Mouse (Mus musculus) heart, embryonic 16.5 days (tissue): ENCODE results near the gene Msh3. TPM values are rescaled to one million over a fixed set of nuclear protein-coding genes. Genes with fewer than 3 reads are reported as not detected.
A peak's percentile ranks its signal among the peaks of the same experiment; 100 is the strongest.

Source experiments
- ATAC-seq: fragments of 200-750 bp; cut with Nextera tagmentation; replicated peaks from 2 replicates; pipeline ENCODE4 v1.8.0; 2017; ENCODE audit warnings: moderate number of reproducible peaks; ENCODE audit not compliant: insufficient read depth, low FRiP score; ENCODE audit errors: extremely low read depth
- H3K27ac ChIP-seq: fragments of 300-500 bp; sonication (generic); 2 replicates; pipeline ENCODE4 v1.5.1; 2014; ENCODE audit warnings: mild to moderate bottlenecking, low read length, control low read depth, moderate library complexity
- H3K27me3 ChIP-seq: fragments of 300-500 bp; sonication (generic); 2 replicates; pipeline ENCODE4 v1.6.1; 2014; ENCODE audit warnings: low read length, mixed read lengths; ENCODE audit not compliant: control insufficient read depth, insufficient read depth
- H3K36me3 ChIP-seq: fragments of 300-500 bp; sonication (generic); 2 replicates; pipeline ENCODE4 v1.6.1; 2014; ENCODE audit not compliant: control insufficient read depth, insufficient read depth
- H3K4me1 ChIP-seq: fragments of 300-500 bp; sonication (generic); 2 replicates; pipeline ENCODE4 v1.6.1; 2014; ENCODE audit warnings: low read length, mixed read lengths; ENCODE audit not compliant: control insufficient read depth, insufficient read depth
- H3K4me2 ChIP-seq: fragments of 300-500 bp; sonication (generic); 2 replicates; pipeline ENCODE4 v1.6.1; 2014; ENCODE audit warnings: low read depth, mild to moderate bottlenecking, control low read depth, low read length
- H3K4me3 ChIP-seq: fragments of 300-500 bp; sonication (generic); 2 replicates; pipeline ENCODE4 v1.5.1; 2014; ENCODE audit warnings: mild to moderate bottlenecking, control low read depth, low read length
- H3K9ac ChIP-seq: fragments of 300-500 bp; sonication (generic); 2 replicates; pipeline ENCODE4 v1.6.1; 2014; ENCODE audit warnings: low read length, control low read depth
- H3K9me3 ChIP-seq: fragments of 300-500 bp; sonication (generic); replicated peaks from 2 replicates; pipeline ENCODE4 v1.6.1; 2016; ENCODE audit warnings: low read length; ENCODE audit not compliant: control insufficient read depth
- WGBS: fragments of 180-500 bp; shearing (Covaris S2); extraction: QIAGEN DNeasy Blood & Tissue Kit; methylation state at CpG from one replicate; pipeline ENCODE4 v1.1.7; 2014; 5-methylcytosine and 5-hydroxymethylcytosine counted together
- polyA plus RNA-seq: library from polyadenylated mRNA; unstranded; fragments of >200 nt; fragmentation: Nextera tagmentation; extraction: Ambion mirVana; gene quantifications from 2 replicates; pipeline ENCODE4 v1.2.1, GENCODE M21; 2015

The Msh3 gene
- polyA plus RNA-seq, 1 experiment from 2014 or later: 14.2 TPM

DNA sequence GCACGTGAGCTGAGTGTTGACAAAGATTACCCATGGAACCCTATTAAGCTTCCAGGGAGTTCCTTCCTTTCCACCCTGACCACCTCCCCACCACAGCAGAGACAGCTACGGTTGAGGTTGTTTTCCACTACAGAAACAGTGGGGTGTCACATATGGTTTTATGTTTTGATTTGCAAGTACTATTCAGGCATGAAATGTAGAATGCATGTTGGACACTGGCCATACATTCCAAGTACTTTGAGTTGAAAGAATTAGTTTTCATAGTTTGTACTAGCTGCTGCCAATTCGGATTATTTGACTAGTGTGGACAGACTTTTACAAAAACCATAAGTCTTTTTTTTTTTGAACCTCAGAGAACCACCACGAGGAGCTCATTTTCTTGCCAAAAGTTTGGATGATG, 10.5 kb upstream of the Msh3 start:
- Histone ChIP-seq H3K4me3 (no peak overlapping the region), H3K4me1 (no peaks in the 10 kb centered on the region), H3K4me2 (no peak overlapping the region), H3K27ac (no peak overlapping the region), H3K36me3 (peaks cover 28% of the 10 kb centered on the region), H3K27me3 (no peaks in the 10 kb centered on the region), H3K9ac (no peak overlapping the region), H3K9me3 (no peaks in the 10 kb centered on the region)
- 72% methylated on average over 4 of the region's 4 CpGs for WGBS
- ATAC-seq: no peak

DNA sequence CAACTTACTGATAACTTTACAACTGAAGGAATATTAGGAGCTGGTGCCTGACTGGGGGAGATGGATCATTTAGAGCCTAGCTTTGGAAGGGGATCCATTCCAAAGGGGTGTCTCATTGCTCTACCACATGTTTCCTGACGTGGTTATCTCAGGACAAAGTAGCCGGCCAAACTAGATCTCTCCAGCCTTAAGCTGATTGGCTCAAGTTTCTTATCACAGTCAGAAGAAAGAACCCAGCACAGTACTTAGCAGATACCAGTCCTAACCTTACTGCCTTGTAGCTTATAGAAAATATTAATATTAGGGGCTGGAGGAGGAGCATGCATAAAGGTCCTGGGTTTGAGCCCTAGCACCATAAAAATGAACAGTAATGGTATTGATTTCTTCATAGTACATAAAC, 6.8 kb upstream of the Msh3 start:
- Histone ChIP-seq H3K4me3 (no peak overlapping the region), H3K9me3 (no peaks in the 10 kb centered on the region), H3K4me2 (no peak overlapping the region), H3K9ac (no peak overlapping the region), H3K36me3 (peaks cover 19% of the 10 kb centered on the region), H3K4me1 (peaks cover under 1% of the 10 kb centered on the region; the same call in 1 of the 2 replicates), H3K27ac (no peak overlapping the region), H3K27me3 (no peaks in the 10 kb centered on the region)
- 38% methylated on average over 2 of the region's 2 CpGs for WGBS
- ATAC-seq: no peak

DNA sequence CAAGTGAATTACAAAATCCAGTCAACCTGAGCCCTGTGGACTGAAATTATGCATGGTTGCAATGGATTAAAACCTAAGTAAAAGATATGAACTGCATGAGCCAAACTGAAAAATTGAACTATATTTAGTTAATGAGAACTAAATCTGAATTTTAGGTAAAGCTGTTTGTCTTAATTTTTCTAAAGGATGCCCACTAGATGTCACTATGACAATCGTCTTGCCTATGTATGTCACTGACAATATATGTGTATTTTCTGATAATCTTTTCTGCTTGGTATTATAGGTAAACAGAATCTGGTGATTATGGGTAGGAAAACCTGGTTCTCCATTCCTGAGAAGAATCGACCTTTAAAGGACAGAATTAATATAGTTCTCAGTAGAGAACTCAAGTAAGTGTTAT, 2.8 kb upstream of the Msh3 start:
- H3K4me3 ChIP-seq: no peak overlapping the region
- WGBS: 34% methylated on average over 2 of the region's 2 CpGs
- H3K4me2 ChIP-seq: no peak overlapping the region
- H3K9ac ChIP-seq: no peak overlapping the region
- peaks cover 15% of the 10 kb centered on the region for H3K36me3 ChIP-seq
- ATAC-seq: no peak
- no peaks in the 10 kb centered on the region for H3K27me3 ChIP-seq
- no peaks in the 10 kb centered on the region for H3K9me3 ChIP-seq
- H3K4me1 ChIP-seq: peaks cover 19% of the 10 kb centered on the region
- H3K27ac ChIP-seq: no peak overlapping the region

- no peak for ATAC-seq
- no peak overlapping the region for H3K9ac ChIP-seq
- H3K9me3 ChIP-seq: no peaks in the 10 kb centered on the region
- peaks cover 17% of the 10 kb centered on the region for H3K36me3 ChIP-seq
- H3K4me2 ChIP-seq: peak overlapping the region; percentile 100
- peaks cover 19% of the 10 kb centered on the region for H3K4me1 ChIP-seq
- no peak overlapping the region for H3K27ac ChIP-seq
- 80% methylated on average over 7 of the region's 7 CpGs for WGBS
- H3K4me3 ChIP-seq: peak overlapping the region; percentile 53; the same call in 1 of the 2 replicates
- H3K27me3 ChIP-seq: no peaks in the 10 kb centered on the region
Observed at GRCm38 (mm10) chr13:92356376-92356775, 1.6 kb upstream of the Msh3 start.

DNA sequence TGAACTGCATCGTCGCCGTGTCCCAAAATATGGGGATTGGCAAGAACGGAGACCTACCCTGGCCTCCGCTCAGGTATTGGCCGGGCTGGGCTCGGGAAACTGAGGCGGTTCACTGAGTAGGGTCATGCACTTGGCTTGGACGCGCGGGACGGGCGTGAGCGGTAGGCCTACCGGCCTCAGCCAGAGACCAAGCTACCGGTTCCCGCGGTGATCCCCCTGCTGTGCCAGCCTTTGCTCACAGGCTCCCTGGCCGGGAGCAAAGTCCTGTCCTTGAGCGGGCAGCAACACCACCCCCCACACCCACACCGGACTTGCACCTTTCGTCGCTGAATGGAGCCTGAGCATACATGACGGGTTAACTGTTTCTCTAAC, 455 bp upstream of the Msh3 start:
- no peaks in the 10 kb centered on the region for H3K9me3 ChIP-seq
- WGBS: under 1% methylated on average over 24 of the region's 24 CpGs
- ATAC-seq: peak; percentile 1; the same call in 1 of the 2 replicates

DNA sequence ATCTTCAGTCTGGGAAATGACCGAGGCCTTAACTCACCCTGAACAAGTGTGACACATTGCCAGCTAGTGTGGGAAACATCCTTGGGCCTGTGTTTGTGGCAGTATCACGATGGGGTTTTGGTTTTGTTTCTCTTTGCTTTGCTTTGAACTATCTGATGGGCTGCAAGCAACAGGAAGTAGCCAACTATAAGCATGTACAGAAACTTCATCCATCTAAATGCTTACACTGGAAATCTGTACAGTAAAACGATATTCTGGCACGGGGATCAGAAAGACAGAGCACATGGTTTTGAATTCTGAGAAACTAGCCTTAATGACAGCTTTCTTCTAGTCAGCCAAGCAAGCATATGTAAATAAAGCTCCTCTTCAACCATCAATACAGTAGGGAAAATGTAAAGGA, 847 bp downstream of the Msh3 start:
- peak overlapping the region; percentile 81 for H3K4me2 ChIP-seq
- H3K27me3 ChIP-seq: no peaks in the 10 kb centered on the region
- 12% methylated on average over 4 of the region's 4 CpGs for WGBS
- no peak for ATAC-seq
- peaks cover 10% of the 10 kb centered on the region for H3K36me3 ChIP-seq
- peak overlapping the region; percentile 64 for H3K9ac ChIP-seq
- H3K4me3 ChIP-seq: peak overlapping the region; percentile 53
- peaks cover 19% of the 10 kb centered on the region for H3K4me1 ChIP-seq
- H3K27ac ChIP-seq: peak overlapping the region; percentile 63
- no peaks in the 10 kb centered on the region for H3K9me3 ChIP-seq

More for the DNA sequence above, 455 bp upstream of the Msh3 start:
- H3K9ac ChIP-seq: peak overlapping the region; percentile 83
- peaks cover 19% of the 10 kb centered on the region for H3K4me1 ChIP-seq
- no peaks in the 10 kb centered on the region for H3K27me3 ChIP-seq
- peaks cover 17% of the 10 kb centered on the region for H3K36me3 ChIP-seq
- H3K4me3 ChIP-seq: peak overlapping the region; percentile 53
- peak overlapping the region; percentile 100 for H3K4me2 ChIP-seq
- H3K27ac ChIP-seq: peak overlapping the region; percentile 64

DNA sequence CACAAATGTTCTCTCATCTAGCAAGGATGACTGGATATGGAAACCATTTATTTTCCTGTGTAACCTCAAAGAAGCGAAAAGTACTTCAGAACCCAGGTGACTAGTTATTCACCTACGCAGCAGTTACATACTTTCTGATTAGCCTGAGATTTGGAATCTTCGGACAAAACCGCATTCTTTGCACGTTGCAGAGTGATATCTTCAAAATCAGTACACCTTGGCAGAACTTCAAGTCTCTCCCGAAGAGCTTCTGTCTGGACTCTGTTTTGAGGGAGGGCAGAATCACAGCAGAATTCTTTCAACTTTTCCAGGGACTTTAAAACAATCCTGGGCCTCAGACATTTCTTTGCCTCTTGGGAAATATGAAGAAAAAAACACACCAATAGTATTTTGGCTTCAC, 3.7 kb downstream of the Msh3 start:
- peaks cover 11% of the 10 kb centered on the region; the same call in 1 of the 2 replicates for H3K36me3 ChIP-seq
- no peaks in the 10 kb centered on the region for H3K9me3 ChIP-seq
- H3K4me2 ChIP-seq: no peak overlapping the region
- H3K4me1 ChIP-seq: peaks cover 14% of the 10 kb centered on the region
- no peak overlapping the region for H3K4me3 ChIP-seq
- no peak overlapping the region for H3K9ac ChIP-seq
- WGBS: 83% methylated on average over 6 of the region's 6 CpGs
- H3K27ac ChIP-seq: no peak overlapping the region
- H3K27me3 ChIP-seq: no peaks in the 10 kb centered on the region
- no peak for ATAC-seq

DNA sequence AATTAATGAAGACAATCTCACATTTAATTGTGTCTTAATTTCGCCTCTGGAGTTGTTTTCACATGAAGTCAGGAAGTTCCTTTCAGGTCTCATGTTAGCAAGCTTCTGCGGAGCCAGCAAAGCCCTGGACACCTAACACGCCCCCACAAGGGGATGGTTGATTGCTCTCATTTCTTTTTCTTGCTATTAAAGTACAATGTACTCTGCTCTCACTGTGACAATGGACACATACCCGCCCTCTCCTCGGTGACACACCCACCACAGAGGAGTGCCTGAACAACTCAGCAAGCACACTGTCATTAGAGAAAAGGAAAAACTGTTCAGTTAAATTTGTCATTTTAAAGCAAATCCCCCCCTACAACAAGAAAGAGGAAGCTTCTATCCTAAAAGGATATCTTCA, 8.5 kb downstream of the Msh3 start:
- 84% methylated on average over 5 of the region's 5 CpGs for WGBS
- Histone ChIP-seq H3K27ac (no peak overlapping the region), H3K4me2 (no peak overlapping the region), H3K27me3 (no peaks in the 10 kb centered on the region), H3K9me3 (no peaks in the 10 kb centered on the region), H3K4me3 (no peak overlapping the region), H3K9ac (no peak overlapping the region), H3K36me3 (peaks cover 25% of the 10 kb centered on the region; the same call in 1 of the 2 replicates), H3K4me1 (no peaks in the 10 kb centered on the region)
- ATAC-seq: no peak

DNA sequence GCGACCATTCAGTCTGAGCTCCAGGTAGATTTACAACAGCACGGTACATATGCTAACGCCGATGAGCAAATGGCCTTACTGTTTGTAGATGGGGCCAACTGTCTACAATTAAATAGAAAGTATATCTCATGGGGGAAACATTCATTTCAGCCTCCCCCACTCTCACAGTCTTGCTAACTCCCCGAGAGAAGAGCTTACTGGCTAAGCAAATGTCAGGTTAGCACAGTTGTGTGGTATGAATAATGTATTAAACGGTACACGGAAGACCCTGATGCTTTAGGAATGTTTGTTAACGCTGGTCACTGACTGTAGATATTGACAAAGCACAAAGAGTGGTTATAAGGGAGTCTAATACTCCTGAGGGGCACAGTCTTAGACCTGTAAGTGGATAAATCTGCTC, 10.8 kb downstream of the Msh3 start:
- H3K36me3 ChIP-seq: peaks cover 34% of the 10 kb centered on the region
- H3K27me3 ChIP-seq: no peaks in the 10 kb centered on the region
- no peaks in the 10 kb centered on the region for H3K9me3 ChIP-seq
- no peak overlapping the region for H3K27ac ChIP-seq
- H3K4me2 ChIP-seq: no peak overlapping the region
- ATAC-seq: no peak
- no peak overlapping the region for H3K4me3 ChIP-seq
- H3K9ac ChIP-seq: no peak overlapping the region
- no peaks in the 10 kb centered on the region for H3K4me1 ChIP-seq
- 95% methylated on average over 8 of the region's 8 CpGs for WGBS
